ENCODE assay signal across 23 mouse cellular contexts in genomic region chr12:57511560-57511959, GRCm38 (mm10). TPM values are rescaled to one million over a fixed set of nuclear protein-coding genes. Genes with fewer than 3 reads are reported as not detected.
DNase-seq lines count a peak whose midpoint lies in the region; ATAC-seq lines count a peak whose summit lies in the region.
"Had no signal": no experiment of that assay in that cellular context is flagged by ENCODE, and none has a peak within 500 bp of the region (broad histone marks: within the 10 kb centered on the region; RNA-seq: fewer than 3 reads in every experiment).

No protein-coding gene starts in this region.

- 0 out of 2 replicates have a peak, but pooled peaks have one; percentile 26 for ATAC-seq in lung, embryonic 16.5 days (ENCODE audit: low read depth)
- ATAC-seq in midbrain, embryonic 11.5 days (ENCODE audit: low FRiP score) = no peak
- no peak for ATAC-seq in midbrain, embryonic 16.5 days
- ATAC-seq: forebrain, embryonic 14.5 days; forebrain, embryonic 16.5 days had no signal

- no peaks in the 10 kb centered on the region for H3K36me3 ChIP-seq in lung, embryonic 16.5 days (ENCODE audit: control insufficient read depth, insufficient read depth, low read length)
- no peaks in the 10 kb centered on the region for H3K36me3 ChIP-seq in midbrain, embryonic 11.5 days (ENCODE audit: control insufficient read depth, insufficient read depth, low read length)
- no peaks in the 10 kb centered on the region for H3K36me3 ChIP-seq in midbrain, embryonic 16.5 days (ENCODE audit: control insufficient read depth, insufficient read depth, low read length)
- H3K36me3 ChIP-seq: embryonic facial prominence, embryonic 13.5 days; embryonic facial prominence, embryonic 15.5 days; forebrain, embryonic 10.5 days; forebrain, embryonic 12.5 days had no signal

- H3K9me3 ChIP-seq in lung, embryonic 16.5 days (ENCODE audit: control insufficient read depth, low read length) = no peaks in the 10 kb centered on the region
- H3K9me3 ChIP-seq in midbrain, embryonic 11.5 days (ENCODE audit: control insufficient read depth, low read length) = no peaks in the 10 kb centered on the region
- H3K9me3 ChIP-seq in midbrain, embryonic 16.5 days (replicated peaks; ENCODE audit: control insufficient read depth, low read length, poor library complexity, severe bottlenecking) = no peaks in the 10 kb centered on the region
- H3K9me3 ChIP-seq: embryonic facial prominence, embryonic 13.5 days; embryonic facial prominence, embryonic 15.5 days; forebrain, embryonic 10.5 days; forebrain, embryonic 12.5 days had no signal

- no peak overlapping the region for H3K4me2 ChIP-seq in lung, embryonic 16.5 days (ENCODE audit: low read depth, low read length)
- H3K4me2 ChIP-seq in midbrain, embryonic 11.5 days = no peak overlapping the region
- no peak overlapping the region for H3K4me2 ChIP-seq in midbrain, embryonic 16.5 days (ENCODE audit: low read length)
- H3K4me2 ChIP-seq: embryonic facial prominence, embryonic 13.5 days; embryonic facial prominence, embryonic 15.5 days; forebrain, embryonic 12.5 days had no signal

- H3K27ac ChIP-seq in lung, embryonic 16.5 days (ENCODE audit: low read length) = no peak overlapping the region
- no peak overlapping the region for H3K27ac ChIP-seq in midbrain, embryonic 11.5 days (ENCODE audit: low read depth, low read length)
- H3K27ac ChIP-seq in midbrain, embryonic 16.5 days (ENCODE audit: low read length) = no peak overlapping the region
- H3K27ac ChIP-seq: embryonic facial prominence, embryonic 13.5 days; embryonic facial prominence, embryonic 15.5 days; forebrain, embryonic 10.5 days; forebrain, embryonic 12.5 days had no signal

- no peak for DNase-seq in lung, postnatal 10 days
- DNase-seq in midbrain, embryonic 11.5 days (ENCODE audit: low spot score, missing footprints) = peak; percentile 75
- DNase-seq in ovary, postnatal 14 days (ENCODE audit: low spot score) = no peak
- DNase-seq: adrenal gland, adult 2 months; adrenal gland, postnatal 10 days; adrenal gland, postnatal 25 days; cerebellum, adult 11 months; cerebellum, adult 18-20 months; cerebellum, adult 8-10 months; cerebellum, adult 9-11 months; cerebellum, postnatal 14 days; cerebellum, postnatal 36 days; embryo, embryonic 11 days had no signal

- H3K4me3 ChIP-seq in lung, embryonic 16.5 days (ENCODE audit: low read length) = no peak overlapping the region
- no peak overlapping the region for H3K4me3 ChIP-seq in midbrain, embryonic 11.5 days (ENCODE audit: low read depth, low read length)
- H3K4me3 ChIP-seq in midbrain, embryonic 16.5 days (ENCODE audit: low read depth, low read length) = no peak overlapping the region
- H3K4me3 ChIP-seq: embryonic facial prominence, embryonic 13.5 days; embryonic facial prominence, embryonic 15.5 days; erythroblast, embryonic 14.5 days; forebrain, embryonic 10.5 days; forebrain, embryonic 12.5 days had no signal

- WGBS in lung, embryonic 16.5 days = 54% methylated on average over 5 of the region's 5 CpGs
- WGBS in midbrain, embryonic 11.5 days = 89% methylated on average over 5 of the region's 5 CpGs
- WGBS in midbrain, embryonic 16.5 days = 88% methylated on average over 5 of the region's 5 CpGs

- H3K9ac ChIP-seq in lung, embryonic 16.5 days (ENCODE audit: low read length) = no peak overlapping the region
- H3K9ac ChIP-seq in midbrain, embryonic 11.5 days (ENCODE audit: low read length) = no peak overlapping the region
- no peak overlapping the region for H3K9ac ChIP-seq in midbrain, embryonic 16.5 days (ENCODE audit: low read depth, low read length)
- H3K9ac ChIP-seq: embryonic facial prominence, embryonic 13.5 days; embryonic facial prominence, embryonic 15.5 days; forebrain, embryonic 12.5 days had no signal

- H3K27me3 ChIP-seq in lung, embryonic 16.5 days (ENCODE audit: control insufficient read depth, insufficient read depth, low read depth, low read length) = no peaks in the 10 kb centered on the region
- H3K27me3 ChIP-seq in midbrain, embryonic 11.5 days (ENCODE audit: control insufficient read depth, insufficient read depth, low read length) = no peaks in the 10 kb centered on the region
- H3K27me3 ChIP-seq in midbrain, embryonic 16.5 days (ENCODE audit: control insufficient read depth, insufficient read depth, low read depth, low read length) = no peaks in the 10 kb centered on the region; the same call in 1 of the 2 replicates
- H3K27me3 ChIP-seq: embryonic facial prominence, embryonic 13.5 days; embryonic facial prominence, embryonic 15.5 days had no signal

- peaks cover 2% of the 10 kb centered on the region; the same call in 1 of the 2 replicates for H3K4me1 ChIP-seq in lung, embryonic 16.5 days (replicated peaks; ENCODE audit: control insufficient read depth, insufficient read depth, low read length)
- H3K4me1 ChIP-seq in midbrain, embryonic 11.5 days (ENCODE audit: control insufficient read depth, insufficient read depth, low read length) = 0 out of 2 replicates have a peak, but pooled peaks cover 4% of the 10 kb centered on the region
- H3K4me1 ChIP-seq in midbrain, embryonic 16.5 days (ENCODE audit: control insufficient read depth, insufficient read depth, low read length) = no peaks in the 10 kb centered on the region
- H3K4me1 ChIP-seq: embryonic facial prominence, embryonic 13.5 days; embryonic facial prominence, embryonic 15.5 days had no signal

RNA-seq across cellular contexts. Expression of gene Foxa1, which starts 35.2 kb away (rescaled TPM):
- 7.5 and 8.2 TPM in 2 replicates for polyA plus RNA-seq in lung, embryonic 16.5 days (2015; fragmentation: Nextera tagmentation; extraction: Ambion mirVana)
- polyA plus RNA-seq in midbrain, embryonic 11.5 days (2014; fragmentation: Nextera tagmentation; extraction: Ambion mirVana) = 6.8 and 10.5 TPM in 2 replicates
- 1.1 and 1.8 TPM in 2 replicates for polyA plus RNA-seq in midbrain, embryonic 16.5 days (2015; fragmentation: Nextera tagmentation; extraction: Ambion mirVana)
- polyA plus RNA-seq: C2C12; erythroblast, embryonic 14.5 days had no signal

RNA-seq across cellular contexts. Expression of gene Ttc6, which starts 52.4 kb away (rescaled TPM):
- polyA plus RNA-seq in lung, embryonic 16.5 days (2015; fragmentation: Nextera tagmentation; extraction: Ambion mirVana) = 3.0 and 5.1 TPM in 2 replicates
- polyA plus RNA-seq in midbrain, embryonic 11.5 days (2014; fragmentation: Nextera tagmentation; extraction: Ambion mirVana) = 2.6 and 2.9 TPM in 2 replicates
- polyA plus RNA-seq in midbrain, embryonic 16.5 days (2015; fragmentation: Nextera tagmentation; extraction: Ambion mirVana) = 1.1 and 1.3 TPM in 2 replicates
- polyA plus RNA-seq: adrenal gland, adult 2 months; C2C12; erythroblast, embryonic 14.5 days had no signal
